Mouse (Mus musculus): ENCODE measurements around the gene Crlf1. TPM values are rescaled to one million over a fixed set of nuclear protein-coding genes. Genes with fewer than 3 reads are reported as not detected.

Crlf1 gene
- polyA plus RNA-seq, 1 experiment from 2014 or later, result 30.7 TPM

DNA sequence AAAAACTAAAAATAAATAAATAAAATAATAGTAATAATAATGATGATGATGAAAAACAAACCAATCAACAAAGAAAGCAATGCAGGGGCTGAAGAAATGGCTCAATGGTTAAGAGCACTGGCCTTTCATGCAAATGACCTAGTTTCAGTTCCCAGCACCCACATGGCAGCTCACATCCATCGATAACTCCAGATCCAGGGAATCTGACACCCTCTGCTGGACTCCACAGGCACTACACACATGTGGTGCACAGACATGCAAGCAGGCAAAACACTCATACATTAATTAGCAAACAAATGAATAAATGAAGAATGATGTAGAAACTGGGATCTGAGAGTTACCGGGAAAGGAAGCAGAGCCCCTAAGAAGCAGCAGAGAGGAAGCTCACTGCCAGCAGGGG lies 33.3 kb upstream of the Crlf1 start:
- no peaks in the 10 kb centered on the region; the same call in 1 of the 2 replicates for H3K9me3 ChIP-seq (ENCODE audit: low read length)
- no peaks in the 10 kb centered on the region for H3K4me1 ChIP-seq (ENCODE audit: insufficient read depth, low read length)
- ATAC-seq (ENCODE audit: low FRiP score, low TSS enrichment), result no peak

GRCm38 (mm10) chr8:70460199-70460598 lies 32.8 kb upstream of the Crlf1 start:
- H3K4me3 ChIP-seq (ENCODE audit: low read length), result no peak overlapping the region
- no peaks in the 10 kb centered on the region for H3K36me3 ChIP-seq (ENCODE audit: insufficient read depth, low read length)
- H3K27ac ChIP-seq (ENCODE audit: low read length), result no peak overlapping the region
- no peaks in the 10 kb centered on the region; the same call in 1 of the 2 replicates for H3K9me3 ChIP-seq (ENCODE audit: low read length)
- H3K27me3 ChIP-seq (ENCODE audit: insufficient read depth, low read length), result no peaks in the 10 kb centered on the region
- H3K9ac ChIP-seq (replicated peaks; ENCODE audit: low read length), result no peak overlapping the region
- 89% methylated on average over 5 of the region's 5 CpGs for WGBS
- no peak overlapping the region for H3K4me2 ChIP-seq (replicated peaks; ENCODE audit: low read depth, low read length)
- no peaks in the 10 kb centered on the region for H3K4me1 ChIP-seq (ENCODE audit: insufficient read depth, low read length)
- ATAC-seq (ENCODE audit: low FRiP score, low TSS enrichment), result no peak

More for the DNA sequence above, 33.3 kb upstream of the Crlf1 start:
- H3K27ac ChIP-seq (ENCODE audit: low read length), result no peak overlapping the region
- H3K27me3 ChIP-seq (ENCODE audit: insufficient read depth, low read length), result no peaks in the 10 kb centered on the region
- H3K4me2 ChIP-seq (replicated peaks; ENCODE audit: low read depth, low read length), result no peak overlapping the region
- no peak overlapping the region for H3K9ac ChIP-seq (replicated peaks; ENCODE audit: low read length)
- H3K36me3 ChIP-seq (ENCODE audit: insufficient read depth, low read length), result no peaks in the 10 kb centered on the region
- 98% methylated on average over 2 of the region's 2 CpGs for whole genome bisulfite sequencing
- no peak overlapping the region for H3K4me3 ChIP-seq (ENCODE audit: low read length)

- Histone ChIP-seq H3K36me3 (ENCODE audit: insufficient read depth, low read length) (no peaks in the 10 kb centered on the region), H3K9ac (replicated peaks; ENCODE audit: low read length) (no peak overlapping the region), H3K4me3 (ENCODE audit: low read length) (no peak overlapping the region), H3K27me3 (ENCODE audit: insufficient read depth, low read length) (no peaks in the 10 kb centered on the region), H3K9me3 (ENCODE audit: low read length) (no peaks in the 10 kb centered on the region; the same call in 1 of the 2 replicates), H3K4me2 (replicated peaks; ENCODE audit: low read depth, low read length) (no peak overlapping the region), H3K4me1 (ENCODE audit: insufficient read depth, low read length) (no peaks in the 10 kb centered on the region), H3K27ac (ENCODE audit: low read length) (no peak overlapping the region)
- 86% methylated on average over 9 of the region's 9 CpGs for WGBS
- ATAC-seq (ENCODE audit: low FRiP score, low TSS enrichment), result no peak
Measured at GRCm38 (mm10) chr8:70460606-70461005, 32.4 kb upstream of the Crlf1 start.

DNA sequence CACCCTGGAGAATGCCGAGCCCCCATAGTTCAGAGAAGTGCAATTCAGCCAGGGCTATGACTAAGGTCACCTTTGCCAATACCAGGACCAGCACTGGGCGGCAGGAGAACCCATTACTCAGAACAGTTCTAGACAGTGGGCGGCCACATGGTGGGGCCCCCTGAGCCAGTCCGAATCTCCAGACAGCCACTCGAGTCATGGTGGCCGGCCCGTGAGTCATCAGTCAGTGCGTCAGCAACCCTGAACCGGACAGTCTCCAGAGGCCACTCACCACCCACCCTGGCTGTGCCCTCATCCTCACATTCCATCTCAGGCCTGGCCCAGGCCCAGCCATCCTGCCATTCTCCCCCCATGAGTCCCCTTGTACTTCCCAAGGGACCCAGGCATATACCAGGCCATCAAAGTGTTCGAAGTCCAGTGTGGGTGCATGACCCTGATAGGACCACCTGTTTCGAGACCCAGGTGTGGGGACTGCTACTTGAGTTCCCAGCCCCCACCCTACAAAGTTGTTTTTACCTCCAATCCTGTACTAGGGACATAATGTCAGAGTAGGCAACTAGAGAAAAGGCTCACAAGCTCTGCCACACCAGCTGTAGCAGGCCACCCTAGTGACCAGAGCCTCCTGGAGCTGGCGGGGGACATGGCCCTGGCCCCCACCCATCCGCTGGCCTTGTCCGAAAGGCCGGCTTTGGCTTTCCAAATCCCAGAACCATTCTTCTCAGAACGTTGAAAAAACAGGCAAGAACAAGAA lies 31.0 kb upstream of the Crlf1 start:
- peak; percentile 55; the same call in 1 of the 2 replicates for ATAC-seq (ENCODE audit: low FRiP score, low TSS enrichment)
- Histone ChIP-seq H3K36me3 (ENCODE audit: insufficient read depth, low read length) (no peaks in the 10 kb centered on the region), H3K4me3 (ENCODE audit: low read length) (no peak overlapping the region), H3K4me1 (ENCODE audit: insufficient read depth, low read length) (peaks cover 4% of the 10 kb centered on the region), H3K4me2 (replicated peaks; ENCODE audit: low read depth, low read length) (no peak overlapping the region), H3K9ac (replicated peaks; ENCODE audit: low read length) (no peak overlapping the region), H3K9me3 (ENCODE audit: low read length) (no peaks in the 10 kb centered on the region; the same call in 1 of the 2 replicates), H3K27ac (ENCODE audit: low read length) (no peak overlapping the region), H3K27me3 (ENCODE audit: insufficient read depth, low read length) (no peaks in the 10 kb centered on the region)
- WGBS, result 88% methylated on average over 16 of the region's 16 CpGs

DNA sequence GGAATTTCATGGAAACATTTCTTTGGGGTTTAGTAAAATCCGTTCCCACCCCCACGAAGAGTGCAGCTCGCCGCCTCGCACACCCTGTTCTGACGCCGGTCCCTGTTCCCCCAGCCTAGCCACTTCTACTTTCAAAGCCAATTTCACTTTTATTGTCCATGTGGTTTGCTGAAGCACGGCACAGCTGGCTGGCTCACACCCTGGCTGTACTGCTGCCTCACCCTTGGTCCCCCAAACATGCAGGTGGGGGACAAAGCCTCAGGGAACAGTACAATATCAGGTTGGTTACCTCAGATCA lies 30.5 kb upstream of the Crlf1 start:
- Histone ChIP-seq H3K36me3 (ENCODE audit: insufficient read depth, low read length) (no peaks in the 10 kb centered on the region), H3K4me3 (ENCODE audit: low read length) (no peak overlapping the region), H3K4me2 (replicated peaks; ENCODE audit: low read depth, low read length) (no peak overlapping the region), H3K9ac (replicated peaks; ENCODE audit: low read length) (no peak overlapping the region), H3K4me1 (ENCODE audit: insufficient read depth, low read length) (peaks cover 8% of the 10 kb centered on the region), H3K27me3 (ENCODE audit: insufficient read depth, low read length) (no peaks in the 10 kb centered on the region), H3K9me3 (ENCODE audit: low read length) (no peaks in the 10 kb centered on the region; the same call in 1 of the 2 replicates), H3K27ac (ENCODE audit: low read length) (no peak overlapping the region)
- no peak for ATAC-seq (ENCODE audit: low FRiP score, low TSS enrichment)
- WGBS, result 63% methylated on average over 8 of the region's 8 CpGs

GRCm38 (mm10) chr8:70463306-70463705 lies 29.7 kb upstream of the Crlf1 start:
- peaks cover 11% of the 10 kb centered on the region for H3K4me1 ChIP-seq (ENCODE audit: insufficient read depth, low read length)
- no peaks in the 10 kb centered on the region for H3K27me3 ChIP-seq (ENCODE audit: insufficient read depth, low read length)
- no peaks in the 10 kb centered on the region; the same call in 1 of the 2 replicates for H3K9me3 ChIP-seq (ENCODE audit: low read length)
- no peak overlapping the region for H3K9ac ChIP-seq (replicated peaks; ENCODE audit: low read length)
- H3K36me3 ChIP-seq (ENCODE audit: insufficient read depth, low read length), result no peaks in the 10 kb centered on the region
- no peak for ATAC-seq (ENCODE audit: low FRiP score, low TSS enrichment)
- no peak overlapping the region for H3K4me2 ChIP-seq (replicated peaks; ENCODE audit: low read depth, low read length)
- H3K4me3 ChIP-seq (ENCODE audit: low read length), result no peak overlapping the region
- no peak overlapping the region for H3K27ac ChIP-seq (ENCODE audit: low read length)
- 79% methylated on average over 4 of the region's 4 CpGs for whole genome bisulfite sequencing

DNA sequence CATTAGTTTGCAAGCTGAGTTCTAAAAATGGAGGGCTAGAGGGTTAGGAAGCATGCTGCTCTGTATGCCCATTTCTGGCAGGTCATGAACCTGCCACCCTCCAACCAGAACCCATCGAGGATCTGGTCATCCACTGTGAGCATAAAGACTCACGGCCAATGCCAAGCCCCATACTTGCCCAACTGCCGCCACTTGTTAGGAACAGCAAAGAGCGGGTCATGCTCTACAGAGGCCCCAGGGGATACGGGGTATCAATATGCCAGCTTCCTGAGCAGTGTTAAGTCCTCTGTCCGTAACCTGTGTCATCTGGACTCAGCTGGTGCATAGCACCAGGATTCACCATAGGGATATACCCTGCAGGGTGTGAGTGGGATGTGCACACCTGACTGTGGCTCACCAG lies 28.8 kb upstream of the Crlf1 start:
- Histone ChIP-seq H3K9me3 (ENCODE audit: low read length) (no peaks in the 10 kb centered on the region; the same call in 1 of the 2 replicates), H3K4me2 (replicated peaks; ENCODE audit: low read depth, low read length) (no peak overlapping the region), H3K36me3 (ENCODE audit: insufficient read depth, low read length) (no peaks in the 10 kb centered on the region), H3K4me3 (ENCODE audit: low read length) (no peak overlapping the region), H3K9ac (replicated peaks; ENCODE audit: low read length) (no peak overlapping the region), H3K27ac (ENCODE audit: low read length) (no peak overlapping the region), H3K4me1 (ENCODE audit: insufficient read depth, low read length) (peaks cover 11% of the 10 kb centered on the region), H3K27me3 (ENCODE audit: insufficient read depth, low read length) (no peaks in the 10 kb centered on the region)
- 89% methylated on average over 6 of the region's 6 CpGs for WGBS
- ATAC-seq (ENCODE audit: low FRiP score, low TSS enrichment), result no peak

DNA sequence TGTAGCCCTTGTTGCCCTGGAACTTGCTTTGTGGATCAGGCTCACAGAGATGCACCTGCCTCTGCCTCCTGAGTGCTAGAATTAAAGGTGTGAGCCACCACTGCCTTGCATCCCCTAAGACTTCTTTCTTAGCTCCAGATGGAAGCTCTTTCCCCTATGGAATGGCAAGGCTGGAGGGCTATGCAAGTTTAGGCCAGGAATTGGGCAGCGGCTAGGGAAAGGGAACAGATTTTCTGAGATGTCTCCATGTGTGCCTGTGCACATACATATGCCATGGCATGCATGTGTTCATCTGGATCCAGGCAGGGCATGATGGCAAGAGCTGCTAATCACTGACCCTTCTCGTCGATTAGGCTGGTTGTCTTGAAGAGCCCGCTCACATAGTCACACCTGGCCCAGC lies 27.3 kb upstream of the Crlf1 start:
- Histone ChIP-seq H3K27ac (ENCODE audit: low read length) (no peak overlapping the region), H3K4me1 (ENCODE audit: insufficient read depth, low read length) (peaks cover 11% of the 10 kb centered on the region), H3K27me3 (ENCODE audit: insufficient read depth, low read length) (no peaks in the 10 kb centered on the region), H3K4me2 (replicated peaks; ENCODE audit: low read depth, low read length) (no peak overlapping the region), H3K9me3 (ENCODE audit: low read length) (no peaks in the 10 kb centered on the region), H3K36me3 (ENCODE audit: insufficient read depth, low read length) (no peaks in the 10 kb centered on the region), H3K9ac (replicated peaks; ENCODE audit: low read length) (no peak overlapping the region), H3K4me3 (ENCODE audit: low read length) (no peak overlapping the region)
- WGBS, result 96% methylated on average over 4 of the region's 4 CpGs
- no peak for ATAC-seq (ENCODE audit: low FRiP score, low TSS enrichment)

DNA sequence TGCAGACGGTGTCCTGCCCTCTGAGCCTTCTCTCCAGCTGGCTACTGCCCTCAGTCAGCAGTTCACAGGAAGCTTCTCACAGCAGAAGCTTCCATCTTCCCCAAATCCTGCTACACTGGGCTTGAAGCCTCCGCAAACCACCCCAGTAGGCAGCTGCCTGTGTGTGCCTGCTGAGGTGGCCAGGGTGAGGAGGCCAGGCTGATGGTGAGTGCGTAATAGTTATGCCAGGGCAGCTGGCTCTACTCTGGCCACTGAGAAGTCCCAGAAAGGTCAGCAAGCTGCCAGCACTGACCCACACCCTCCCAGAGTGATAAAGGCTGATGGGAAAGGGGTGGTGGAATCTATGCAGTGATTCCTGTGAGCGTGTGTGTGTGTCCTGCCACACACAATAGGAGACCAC lies 26.7 kb upstream of the Crlf1 start:
- H3K27me3 ChIP-seq (ENCODE audit: insufficient read depth, low read length), result no peaks in the 10 kb centered on the region
- H3K4me2 ChIP-seq (replicated peaks; ENCODE audit: low read depth, low read length), result no peak overlapping the region
- WGBS, result 77% methylated on average over 4 of the region's 4 CpGs
- ATAC-seq (ENCODE audit: low FRiP score, low TSS enrichment), result no peak
- H3K36me3 ChIP-seq (ENCODE audit: insufficient read depth, low read length), result no peaks in the 10 kb centered on the region
- no peaks in the 10 kb centered on the region for H3K9me3 ChIP-seq (ENCODE audit: low read length)
- H3K27ac ChIP-seq (ENCODE audit: low read length), result no peak overlapping the region
- H3K9ac ChIP-seq (replicated peaks; ENCODE audit: low read length), result no peak overlapping the region
- peaks cover 11% of the 10 kb centered on the region for H3K4me1 ChIP-seq (ENCODE audit: insufficient read depth, low read length)
- H3K4me3 ChIP-seq (ENCODE audit: low read length), result no peak overlapping the region

DNA sequence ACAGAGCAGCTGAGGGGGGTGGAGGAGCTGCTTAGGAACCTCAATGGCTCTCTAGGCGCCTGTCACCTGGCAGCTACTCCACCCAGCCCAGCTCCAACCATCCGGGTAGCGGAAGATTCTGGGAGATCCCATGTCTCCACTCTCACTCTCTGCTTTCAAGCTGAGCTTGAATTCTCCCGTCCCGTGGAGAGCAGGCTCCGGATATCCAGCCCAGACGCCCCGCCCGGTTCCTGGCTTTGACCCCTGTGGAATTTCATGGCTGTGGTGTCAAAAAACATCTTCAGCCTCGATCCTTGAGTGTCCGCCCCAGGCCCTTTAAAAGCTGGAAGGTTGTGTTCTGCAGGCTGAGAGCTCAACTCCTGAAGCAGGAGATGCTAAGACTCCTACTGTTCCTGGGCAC lies 26.2 kb upstream of the Crlf1 start:
- 56% methylated on average over 11 of the region's 11 CpGs for WGBS
- Histone ChIP-seq H3K4me2 (replicated peaks; ENCODE audit: low read depth, low read length) (no peak overlapping the region), H3K4me3 (ENCODE audit: low read length) (no peak overlapping the region), H3K9ac (replicated peaks; ENCODE audit: low read length) (0 out of 2 replicates have a peak overlapping the region, but pooled peaks have one; percentile 2), H3K9me3 (ENCODE audit: low read length) (no peaks in the 10 kb centered on the region), H3K27ac (ENCODE audit: low read length) (no peak overlapping the region), H3K36me3 (ENCODE audit: insufficient read depth, low read length) (no peaks in the 10 kb centered on the region), H3K4me1 (ENCODE audit: insufficient read depth, low read length) (peaks cover 11% of the 10 kb centered on the region), H3K27me3 (ENCODE audit: insufficient read depth, low read length) (no peaks in the 10 kb centered on the region)
- no peak for ATAC-seq (ENCODE audit: low FRiP score, low TSS enrichment)

Data from kidney, embryonic 16.5 days (tissue).